Mouse (Mus musculus) thymus, postnatal 14 days (tissue): Measurements from ENCODE around the gene Sec14l3.
A peak's percentile ranks its signal among the peaks of the same experiment; 100 is the strongest.

Source experiments
- DNase-seq: peaks from one replicate; pipeline ENCODE4 v3.0.0; 2021

The Sec14l3 gene

GRCm38 (mm10) chr11:4060866-4061575 is 3.6 kb upstream of the Sec14l3 start:
- no peak for DNase-seq

- DNase-seq, result no peak
These were observed 2.1 kb upstream of the Sec14l3 start for GRCm38 (mm10) chr11:4062523-4062922.

GRCm38 (mm10) chr11:4062981-4063380 is 1.7 kb upstream of the Sec14l3 start:
- no peak for DNase-seq

- no peak for DNase-seq
These were observed 5.0 kb downstream of the Sec14l3 start for GRCm38 (mm10) chr11:4069664-4070063.

DNA sequence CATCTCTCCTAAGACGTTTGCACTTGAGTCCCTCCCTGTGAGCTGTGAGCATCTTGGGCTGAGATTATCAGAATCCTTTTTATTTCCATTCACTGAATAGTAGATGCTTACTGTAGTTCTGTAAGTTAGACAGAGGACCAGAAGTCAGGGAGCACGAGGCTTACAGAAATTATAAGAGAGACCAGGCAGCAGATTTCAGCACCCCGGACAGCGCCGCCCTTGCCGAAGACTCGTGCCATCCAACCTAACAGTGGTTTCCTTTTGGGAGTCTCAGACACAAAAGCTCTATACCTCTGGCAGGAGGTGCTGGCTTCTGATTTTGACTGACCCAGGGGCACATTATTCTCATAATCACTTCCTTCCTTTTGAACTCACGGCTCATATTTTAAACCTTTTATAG is 12.0 kb downstream of the Sec14l3 start:
- peak; percentile 57 for DNase-seq

- no peak for DNase-seq
These were observed 13.8 kb downstream of the Sec14l3 start for GRCm38 (mm10) chr11:4078267-4078933.

- DNase-seq, result peak; percentile 56
These were observed 15.6 kb downstream of the Sec14l3 start for GRCm38 (mm10) chr11:4080219-4080618.

DNA sequence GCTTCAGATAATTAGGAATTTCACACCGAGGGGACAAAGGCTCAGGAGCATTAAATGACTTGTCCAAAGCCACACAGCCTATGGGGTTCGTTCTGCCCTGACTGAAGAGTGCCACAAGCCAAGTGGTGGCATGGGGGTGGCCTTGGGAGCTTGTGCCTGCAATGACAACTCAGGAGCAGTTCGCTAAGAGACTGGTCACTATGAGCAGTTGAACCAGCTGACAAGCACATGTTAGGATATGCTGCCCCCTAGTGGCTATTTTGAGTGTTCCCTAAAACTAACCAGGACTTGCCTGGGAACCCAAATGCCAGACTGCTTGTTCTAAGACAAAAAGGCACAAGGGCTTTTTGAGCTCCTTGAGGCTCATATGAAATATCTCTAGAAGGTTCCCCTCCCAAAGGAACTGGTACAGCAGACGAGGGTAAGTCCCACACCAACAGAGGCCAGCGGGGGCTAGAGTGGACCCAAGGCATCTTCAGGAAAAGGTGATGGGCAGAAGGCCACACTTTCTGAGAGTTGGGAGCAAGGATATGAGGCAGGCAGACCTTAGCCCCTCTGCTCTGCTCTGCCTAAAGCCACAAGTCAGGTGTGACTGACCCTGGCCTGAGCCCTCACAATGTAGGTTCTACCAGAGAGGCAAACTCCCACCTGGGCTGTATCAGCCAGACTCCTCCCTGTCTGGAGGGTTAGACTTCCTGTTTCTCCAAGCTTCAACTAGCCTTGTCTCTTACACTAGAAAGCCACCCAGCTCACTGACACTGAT is 18.9 kb downstream of the Sec14l3 start:
- peak; percentile 51 for DNase-seq

GRCm38 (mm10) chr11:4086246-4086645 is 21.6 kb downstream of the Sec14l3 start:
- no peak for DNase-seq

- no peak for DNase-seq
These were observed 22.6 kb downstream of the Sec14l3 start for GRCm38 (mm10) chr11:4087267-4087666.

DNA sequence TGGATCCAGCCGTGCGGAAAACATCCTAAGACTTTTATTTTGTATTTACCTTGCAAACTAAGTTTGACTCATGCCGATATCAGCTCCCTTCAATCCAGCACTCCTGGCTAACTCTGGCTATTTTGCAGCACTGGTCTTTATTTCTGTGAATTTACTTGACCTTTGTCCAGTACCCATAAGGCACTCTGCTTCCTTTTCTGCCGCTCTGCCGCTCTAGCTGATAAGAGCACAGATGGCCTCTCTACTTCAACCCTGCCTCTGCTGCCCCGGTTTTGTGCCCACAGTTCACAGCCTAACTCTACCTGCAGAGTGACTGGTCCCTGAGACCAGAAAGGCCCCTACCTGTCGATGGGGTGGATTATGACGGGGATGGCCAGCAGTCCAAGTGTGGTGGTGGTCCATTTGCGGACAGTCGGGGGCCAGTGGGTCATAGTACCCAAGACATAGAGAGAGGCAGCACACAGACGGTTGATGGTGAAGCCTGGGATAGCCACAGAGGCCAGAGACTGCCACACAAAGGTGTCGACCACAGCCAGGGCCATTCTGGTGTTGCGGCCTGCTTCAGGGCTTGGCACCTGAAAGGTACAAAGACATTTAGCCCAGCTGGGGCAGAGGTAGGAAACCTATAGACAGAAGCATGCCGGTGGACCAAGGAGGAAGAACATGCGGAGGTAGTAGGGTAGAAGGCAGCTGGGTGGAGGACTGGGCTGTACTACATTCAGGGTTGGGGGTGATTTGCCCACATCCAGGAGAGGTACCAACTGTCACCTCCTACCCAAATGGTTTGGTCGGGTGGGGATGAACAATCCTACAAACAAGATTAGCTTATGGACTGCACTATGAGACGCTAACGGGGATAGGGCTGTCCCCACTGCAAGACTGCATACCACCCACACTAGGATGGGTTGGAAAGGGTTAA is 29.1 kb downstream of the Sec14l3 start:
- no peak for DNase-seq

- DNase-seq, result peak; percentile 74
These were observed 29.9 kb downstream of the Sec14l3 start for GRCm38 (mm10) chr11:4094378-4095170.

- DNase-seq, result peak; percentile 75
These were observed 30.8 kb downstream of the Sec14l3 start, which contains the start of gene Mtfp1 for GRCm38 (mm10) chr11:4095171-4096053. TSS of gene Mtfp1 (minus strand) at chr11:4095445.

GRCm38 (mm10) chr11:4096054-4096984 is 31.7 kb downstream of the Sec14l3 start:
- peak; percentile 95 for DNase-seq

DNA sequence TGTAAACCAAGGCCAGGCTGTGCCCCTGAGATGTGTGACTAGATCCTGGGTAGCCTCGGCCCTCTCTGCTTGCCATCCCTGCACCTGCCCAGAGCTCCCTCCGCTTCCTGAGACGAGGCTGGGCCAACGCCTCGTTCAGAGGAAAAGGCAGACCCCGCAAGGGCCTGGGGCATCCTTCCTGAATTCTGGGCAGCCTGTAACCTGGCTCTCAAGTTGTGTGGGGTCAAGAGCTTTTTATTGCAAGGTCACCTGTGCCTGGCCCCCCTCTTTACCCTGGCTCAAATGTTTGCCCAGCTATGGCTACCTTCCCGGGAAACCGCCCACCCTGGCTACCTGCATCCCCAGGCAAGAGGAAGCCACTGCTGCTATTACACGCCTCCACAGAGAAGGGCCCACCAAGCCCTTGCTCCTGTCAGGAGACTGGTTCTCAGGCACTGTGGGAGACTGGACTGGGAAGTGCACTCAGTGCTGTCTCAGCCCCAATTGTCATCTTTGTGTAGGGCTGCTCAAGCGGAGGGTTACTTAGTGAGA is 32.5 kb downstream of the Sec14l3 start:
- peak; percentile 41 for DNase-seq

- peak; percentile 63 for DNase-seq
These were observed 33.5 kb downstream of the Sec14l3 start for GRCm38 (mm10) chr11:4098120-4098519.

DNA sequence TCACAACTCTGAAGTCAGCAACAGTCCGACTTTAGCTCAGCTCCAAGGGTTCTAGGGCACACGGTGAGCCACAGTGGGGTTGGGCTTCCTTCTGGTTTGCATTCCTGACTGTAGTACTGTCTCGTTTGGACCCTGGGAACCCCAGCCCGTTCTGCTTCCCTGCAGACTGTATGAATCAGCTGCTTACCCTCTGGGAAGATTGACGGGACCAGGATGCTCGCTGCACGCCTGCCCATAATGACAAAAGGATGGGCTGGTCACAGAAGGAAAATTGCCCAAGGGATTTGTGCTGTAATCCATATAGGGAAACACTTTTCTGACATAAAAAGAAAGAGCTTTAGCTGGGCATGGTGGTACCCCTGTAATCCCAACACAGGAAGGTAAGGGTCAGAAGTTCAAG is 34.2 kb downstream of the Sec14l3 start:
- DNase-seq, result no peak

- no peak for DNase-seq
These were observed 34.8 kb downstream of the Sec14l3 start for GRCm38 (mm10) chr11:4099447-4099846.

DNA sequence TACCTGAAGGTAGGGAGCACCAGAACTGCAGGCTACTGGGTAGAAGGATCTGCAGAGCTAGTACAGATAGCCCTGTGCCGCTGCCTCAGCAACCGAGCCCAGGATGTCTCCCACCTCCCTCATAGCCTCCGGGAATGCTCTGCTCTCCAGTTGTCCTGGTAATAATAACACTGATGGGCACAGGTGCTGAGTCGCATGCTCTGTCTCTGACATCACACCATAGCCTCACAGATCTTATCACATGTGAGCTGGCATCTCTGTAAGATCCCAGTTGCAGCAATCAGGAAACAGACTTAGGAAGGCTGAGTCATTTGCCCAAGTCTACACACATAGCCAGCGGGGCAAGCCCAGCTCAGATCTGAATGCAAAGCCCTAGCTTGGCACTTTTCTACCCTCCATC is 37.2 kb downstream of the Sec14l3 start:
- no peak for DNase-seq
